Mouse (Mus musculus) CH12.LX (cell line): ENCODE data around the gene Fam76b. TPM values are rescaled to one million over a fixed set of nuclear protein-coding genes. Genes with fewer than 3 reads are reported as not detected.

Experiments
- DNase-seq: peaks from one replicate; pipeline ENCODE4 v3.0.0-alpha.2; 2013; ENCODE audit errors: extremely low read depth
- H3K27ac ChIP-seq: 2 replicates; pipeline ENCODE4 v1.5.1; 2012; ENCODE audit warnings: low read depth, mild to moderate bottlenecking, control low read depth, moderate library complexity; ENCODE audit not compliant: insufficient read depth
- H3K27me3 ChIP-seq: replicated peaks from 2 replicates; pipeline ENCODE3; 2012; ENCODE audit warnings: inconsistent platforms
- H3K36me3 ChIP-seq, 2 experiments: replicated peaks in 1 of 2; 2 replicates each; pipeline versions ENCODE3 to v1.6.1; 2012; ENCODE audit warnings: inconsistent platforms in 1 of 2, low read length in 1 of 2, mild to moderate bottlenecking in 1 of 2, mixed read lengths in 1 of 2, moderate library complexity in 1 of 2; ENCODE audit not compliant: control insufficient read depth in 1 of 2, insufficient read depth in 1 of 2
- H3K4me1 ChIP-seq, 2 experiments: 2 replicates each; pipeline ENCODE4 v1.6.1; 2012; ENCODE audit warnings: inconsistent platforms in 1 of 2, moderate library complexity in 1 of 2; ENCODE audit not compliant: insufficient read depth in 2 of 2, control insufficient read depth in 1 of 2
- H3K4me2 ChIP-seq: 2 replicates; pipeline ENCODE4 v1.6.1; 2012; ENCODE audit warnings: low read depth, mild to moderate bottlenecking, control low read depth; ENCODE audit not compliant: poor library complexity, insufficient read depth, severe bottlenecking
- H3K4me3 ChIP-seq, 3 experiments: fragments of 150-350 bp in 1 of 3; sonication (generic) in 1 of 3; replicated peaks in 1 of 3; 2 replicates each; pipeline versions ENCODE3 to v1.5.1; 2011 to 2012; ENCODE audit warnings: low read depth in 2 of 3, low read length in 2 of 3, mild to moderate bottlenecking in 2 of 3, moderate library complexity in 2 of 3, control low read depth in 1 of 3, improper control_type of control experiment in 1 of 3, inconsistent platforms in 1 of 3, mixed read lengths in 1 of 3; ENCODE audit not compliant: poor library complexity in 1 of 3
- H3K79me2 ChIP-seq: replicated peaks from 2 replicates; pipeline ENCODE4 v1.6.1; 2012; ENCODE audit warnings: mild to moderate bottlenecking, moderate library complexity; ENCODE audit not compliant: control insufficient read depth, poor library complexity, insufficient read depth, severe bottlenecking; ENCODE audit errors: extremely low read depth
- H3K9ac ChIP-seq: 2 replicates; pipeline ENCODE4 v1.6.1; 2012; ENCODE audit warnings: low read depth, mild to moderate bottlenecking, control low read depth, moderate library complexity; ENCODE audit not compliant: insufficient read depth
- H3K9me3 ChIP-seq: replicated peaks from 2 replicates; pipeline ENCODE3; 2012; ENCODE audit warnings: low read length, inconsistent platforms, mixed read lengths
- BHLHE40 ChIP-seq: IDR thresholded peaks from 2 replicates; pipeline ENCODE4 v1.6.1; 2011; ENCODE audit warnings: mild to moderate bottlenecking, low read depth, low read length, improper control_type of control experiment
- CHD1 ChIP-seq: IDR thresholded peaks from 2 replicates; pipeline ENCODE4 v1.6.1; 2012; ENCODE audit warnings: low read depth, low read length, improper control_type of control experiment, inconsistent platforms
- CHD2 ChIP-seq: IDR thresholded peaks from 2 replicates; pipeline ENCODE4 v1.6.1; 2011; ENCODE audit warnings: low read length, improper control_type of control experiment
- CTCF ChIP-seq, 2 experiments: IDR thresholded peaks in 1 of 2; conservative IDR thresholded peaks in 1 of 2; 2 replicates each; pipeline ENCODE4 v1.5.1; 2011 to 2012; ENCODE audit warnings: low read depth in 2 of 2, low read length in 2 of 2, improper control_type of control experiment in 1 of 2, inconsistent platforms in 1 of 2, mild to moderate bottlenecking in 1 of 2, moderate library complexity in 1 of 2
- E2F4 ChIP-seq: IDR thresholded peaks from 2 replicates; pipeline ENCODE4 v1.6.1; 2011; ENCODE audit warnings: low read depth, low read length, improper control_type of control experiment; ENCODE audit not compliant: insufficient replicate concordance
- ELF1 ChIP-seq: IDR thresholded peaks from 2 replicates; pipeline ENCODE4 v1.6.1; 2014; ENCODE audit warnings: low read depth, mild to moderate bottlenecking, inconsistent platforms, low read length, improper control_type of control experiment
- EP300 ChIP-seq: IDR thresholded peaks from 2 replicates; pipeline ENCODE4 v1.6.1; 2011; ENCODE audit warnings: low read length, improper control_type of control experiment
- ETS1 ChIP-seq: conservative IDR thresholded peaks from 2 replicates; pipeline ENCODE4 v1.6.1; 2012; ENCODE audit warnings: low read depth, mild to moderate bottlenecking, inconsistent platforms, low read length, improper control_type of control experiment, moderate library complexity
- GABPA ChIP-seq: IDR thresholded peaks from 2 replicates; pipeline ENCODE4 v1.6.1; 2012; ENCODE audit warnings: low read depth, low read length, improper control_type of control experiment, inconsistent platforms; ENCODE audit not compliant: insufficient replicate concordance
- HCFC1 ChIP-seq: IDR thresholded peaks from 2 replicates; pipeline ENCODE4 v1.6.1; 2012; ENCODE audit warnings: low read depth, mild to moderate bottlenecking, inconsistent platforms, low read length, improper control_type of control experiment
- IRF4 ChIP-seq: IDR thresholded peaks from 2 replicates; pipeline ENCODE4 v1.6.1; 2014; ENCODE audit warnings: low read depth, mild to moderate bottlenecking, inconsistent platforms, low read length, improper control_type of control experiment
- JUN ChIP-seq: IDR thresholded peaks from 2 replicates; pipeline ENCODE4 v1.6.1; 2011; ENCODE audit warnings: low read depth, mild to moderate bottlenecking, low read length, improper control_type of control experiment, moderate library complexity; ENCODE audit not compliant: insufficient read depth
- JUND ChIP-seq: conservative IDR thresholded peaks from 2 replicates; pipeline ENCODE4 v1.6.1; 2011; ENCODE audit warnings: low read depth, low read length, improper control_type of control experiment
- KAT2A ChIP-seq: IDR thresholded peaks from 2 replicates; pipeline ENCODE4 v1.6.1; 2012; ENCODE audit warnings: low read length, improper control_type of control experiment, inconsistent platforms; ENCODE audit not compliant: insufficient replicate concordance
- MAFK ChIP-seq: IDR thresholded peaks from 2 replicates; pipeline ENCODE4 v1.6.1; 2011; ENCODE audit warnings: low read length, improper control_type of control experiment; ENCODE audit not compliant: insufficient replicate concordance
- MAX ChIP-seq: IDR thresholded peaks from 2 replicates; pipeline ENCODE4 v1.6.1; 2011; ENCODE audit warnings: low read length, improper control_type of control experiment
- MAZ ChIP-seq: IDR thresholded peaks from 2 replicates; pipeline ENCODE4 v1.6.1; 2012; ENCODE audit warnings: low read depth, mild to moderate bottlenecking, inconsistent platforms, low read length, improper control_type of control experiment, moderate library complexity
- MEF2A ChIP-seq: IDR thresholded peaks from 2 replicates; pipeline ENCODE4 v1.6.1; 2014; ENCODE audit warnings: low read depth, mild to moderate bottlenecking, inconsistent platforms, low read length, improper control_type of control experiment, borderline replicate concordance
- MXI1 ChIP-seq: IDR thresholded peaks from 2 replicates; pipeline ENCODE4 v1.6.1; 2011; ENCODE audit warnings: mild to moderate bottlenecking, low read depth, low read length, improper control_type of control experiment
- MYC ChIP-seq: IDR thresholded peaks from 2 replicates; pipeline ENCODE4 v1.6.1; 2011; ENCODE audit warnings: low read depth, mild to moderate bottlenecking, improper control_type of control experiment, low read length
- NELFE ChIP-seq: IDR thresholded peaks from 2 replicates; pipeline ENCODE4 v1.6.1; 2011; ENCODE audit warnings: low read depth, low read length, improper control_type of control experiment
- NRF1 ChIP-seq: IDR thresholded peaks from 2 replicates; pipeline ENCODE4 v1.6.1; 2014; ENCODE audit warnings: low read depth, mild to moderate bottlenecking, inconsistent platforms, low read length, improper control_type of control experiment, moderate library complexity
- PAX5 ChIP-seq: IDR thresholded peaks from 2 replicates; pipeline ENCODE4 v1.6.1; 2012; ENCODE audit warnings: low read length, inconsistent platforms, mixed read lengths
- POLR2A ChIP-seq: IDR thresholded peaks from 2 replicates; pipeline ENCODE4 v1.6.1; 2011; ENCODE audit warnings: low read depth, mild to moderate bottlenecking, improper control_type of control experiment, low read length
- POLR2AphosphoS2 ChIP-seq: IDR thresholded peaks from 2 replicates; pipeline ENCODE4 v1.6.1; 2011; ENCODE audit warnings: low read depth, low read length, improper control_type of control experiment
- RAD21 ChIP-seq: IDR thresholded peaks from 2 replicates; pipeline ENCODE4 v1.6.1; 2011; ENCODE audit warnings: low read depth, mild to moderate bottlenecking, low read length, improper control_type of control experiment, moderate library complexity
- RCOR1 ChIP-seq: conservative IDR thresholded peaks from 2 replicates; pipeline ENCODE4 v1.6.1; 2012; ENCODE audit warnings: low read depth, mild to moderate bottlenecking, inconsistent platforms, low read length, improper control_type of control experiment
- SIN3A ChIP-seq: IDR thresholded peaks from 2 replicates; pipeline ENCODE4 v1.6.1; 2012; ENCODE audit warnings: low read length, improper control_type of control experiment, inconsistent platforms
- SMC3 ChIP-seq: IDR thresholded peaks from 2 replicates; pipeline ENCODE4 v1.6.1; 2011; ENCODE audit warnings: low read depth, low read length, improper control_type of control experiment
- TBP ChIP-seq: conservative IDR thresholded peaks from 2 replicates; pipeline ENCODE4 v1.6.1; 2011; ENCODE audit warnings: low read depth, low read length, improper control_type of control experiment
- TCF12 ChIP-seq: IDR thresholded peaks from 2 replicates; pipeline ENCODE4 v1.6.1; 2014; ENCODE audit warnings: low read depth, mild to moderate bottlenecking, inconsistent platforms, low read length, improper control_type of control experiment
- UBTF ChIP-seq: IDR thresholded peaks from 2 replicates; pipeline ENCODE4 v1.6.1; 2012; ENCODE audit warnings: low read depth, mild to moderate bottlenecking, inconsistent platforms, low read length, improper control_type of control experiment, moderate library complexity
- USF1 ChIP-seq: IDR thresholded peaks from 2 replicates; pipeline ENCODE4 v1.6.1; 2014; ENCODE audit warnings: low read depth, mild to moderate bottlenecking, inconsistent platforms, low read length, improper control_type of control experiment
- USF2 ChIP-seq: conservative IDR thresholded peaks from 2 replicates; pipeline ENCODE4 v1.6.1; 2011; ENCODE audit warnings: low read depth, low read length, improper control_type of control experiment
- ZC3H11A ChIP-seq: IDR thresholded peaks from 2 replicates; pipeline ENCODE4 v1.6.1; 2012; ENCODE audit warnings: low read depth, mild to moderate bottlenecking, inconsistent platforms, low read length, improper control_type of control experiment
- ZKSCAN1 ChIP-seq: IDR thresholded peaks from 2 replicates; pipeline ENCODE4 v1.6.1; 2012; ENCODE audit warnings: low read depth, inconsistent platforms, low read length, improper control_type of control experiment, borderline replicate concordance
- ZMIZ1 ChIP-seq: IDR thresholded peaks from 2 replicates; pipeline ENCODE4 v1.6.1; 2012; ENCODE audit warnings: low read depth, mild to moderate bottlenecking, inconsistent platforms, low read length, improper control_type of control experiment
- ZNF384 ChIP-seq: IDR thresholded peaks from 2 replicates; pipeline ENCODE4 v1.6.1; 2012; ENCODE audit warnings: low read depth, low read length, improper control_type of control experiment, inconsistent platforms
- dilution Hi-C: fragments of 300-500 bp; cut with MboI; formaldehyde crosslinking; loops from 2 replicates; pipeline ENCODE4 v1.14.3; 2020; ENCODE audit warnings: low sequenced_read_pairs; ENCODE audit not compliant: extremely low pct_unique_long_range_greater_than_20kb, extremely low pct_ligation_motif_present
- in situ Hi-C: fragments of 300-500 bp; cut with MboI; formaldehyde crosslinking; loops from 3 replicates; pipeline ENCODE4 v1.14.3; 2019; ENCODE audit warnings: low sequenced_read_pairs, low pct_ligation_motif_present, low pct_unique_long_range_greater_than_20kb, mixed read lengths
- polyA plus RNA-seq: library from polyadenylated mRNA; unstranded; fragments of >175 nt; gene quantifications from 2 replicates; pipeline ENCODE4 v1.2.1, GENCODE M21; 2012; ENCODE audit warnings: low read depth; ENCODE audit not compliant: insufficient read length
- total RNA-seq, 2 experiments: library from RNA; depleted of rRNA; stranded (reverse); fragments of 300-350 nt in 1 of 2; fragments of >200 nt in 1 of 2; gene quantifications; 2 replicates each; pipeline ENCODE4 v1.2.3; 2012 to 2014

The Fam76b gene
- total RNA-seq (2012; rRNA removed), result 12.4 and 12.6 TPM in 2 replicates
- total RNA-seq (2014; rRNA removed), result 36.2 and 43.2 TPM in 2 replicates
- 25.3 and 31.7 TPM in 2 replicates for polyA plus RNA-seq

GRCm38 (mm10) chr9:13827406-13828086 is at the start of gene Fam76b:
TSS of gene Fam76b (plus strand) at chr9:13827716.
- dilution Hi-C loops, result no loop called here
- Histone ChIP-seq H3K9me3 (no peaks in the 10 kb centered on the region), H3K9ac (peak within 1 kb of the TSS; percentile 97), H3K4me3 (peak within 1 kb of the TSS; percentile 80 to 97 (median 91)), H3K4me1 (peaks cover 6 to 47% of the 10 kb centered on the region in 2 experiments), H3K79me2 (peaks cover 45% of the 10 kb centered on the region), H3K27ac (peak within 1 kb of the TSS; percentile 57), H3K27me3 (no peaks in the 10 kb centered on the region), H3K4me2 (peak within 1 kb of the TSS; percentile 86), H3K36me3 (peaks cover 15 to 33% of the 10 kb centered on the region in 2 experiments)
- DNase-seq, result peak; percentile 100
- in situ Hi-C loops, result no loop called here
- peak; percentile 51; the same call in 1 of the 2 replicates for TF ChIP-seq IRF4
- no peak for TF ChIP-seq USF2
- TF ChIP-seq CTCF (conservative IDR thresholded peaks at IDR 0.05 in 1 of 2, IDR thresholded peaks at IDR 0.05 in 1 of 2; ENCODE audit: low read depth in 2 of 2, low read length in 2 of 2), result no peak
- TF ChIP-seq ETS1, result no peak
- no peak for TF ChIP-seq GABPA
- peak; percentile 42; the same call in 1 of the 2 replicates for TF ChIP-seq ZMIZ1
- no peak for TF ChIP-seq POLR2AphosphoS2
- no peak for TF ChIP-seq ZKSCAN1
- TF ChIP-seq MXI1, result no peak; the same call in 1 of the 2 replicates
- peak; percentile 67; the same call in 1 of the 2 replicates for TF ChIP-seq KAT2A
- TF ChIP-seq MAX, result no peak; the same call in 1 of the 2 replicates
- peak; percentile 83 for TF ChIP-seq TCF12
- no peak for TF ChIP-seq RCOR1
- TF ChIP-seq UBTF, result peak; percentile 68
- no peak for TF ChIP-seq RAD21
- TF ChIP-seq MYC, result no peak
- 0 out of 2 replicates have a peak, but pooled peaks have one; percentile 67 for TF ChIP-seq SIN3A
- no peak for TF ChIP-seq BHLHE40
- no peak for TF ChIP-seq TBP
- no peak for TF ChIP-seq ZC3H11A
- no peak for TF ChIP-seq SMC3
- TF ChIP-seq NELFE, result peak; percentile 67
- TF ChIP-seq CHD1, result no peak
- TF ChIP-seq MAFK, result no peak
- TF ChIP-seq E2F4, result peak; percentile 99
- TF ChIP-seq JUND, result no peak
- TF ChIP-seq CHD2, result peak; percentile 89
- peak; percentile 69 for TF ChIP-seq HCFC1
- TF ChIP-seq ZNF384, result peak; percentile 89
- peak; percentile 76; the same call in 1 of the 2 replicates for TF ChIP-seq ELF1
- TF ChIP-seq USF1, result no peak
- TF ChIP-seq NRF1, result peak; percentile 29
- no peak for TF ChIP-seq MAZ
- no peak for TF ChIP-seq PAX5
- TF ChIP-seq JUN, result no peak
- no peak for TF ChIP-seq EP300
- TF ChIP-seq MEF2A, result peak; percentile 50; the same call in 1 of the 2 replicates
- TF ChIP-seq POLR2A, result peak; percentile 62
